Mouse (Mus musculus): ENCODE measurements around the gene Mdfic. TPM values are rescaled to one million over a fixed set of nuclear protein-coding genes. Genes with fewer than 3 reads are reported as not detected.
"Not testable (repeated sequence)": the region's sequence is repeated elsewhere in the genome, so short reads cannot be mapped to it uniquely, and the experiment has no call there.

Mdfic gene
- 6.0 and 8.2 TPM in 2 replicates for polyA plus RNA-seq (2012; rRNA removed)

- 2% methylated on average over 16 of the region's 16 CpGs for WGBS
These were observed at the start of gene Mdfic for GRCm38 (mm10) chr6:15720461-15720817. Mdfic (plus strand) TSS chr6:15720661.

GRCm38 (mm10) chr6:15671364-15671763 is 49.1 kb upstream of the Mdfic start:
- no peak overlapping the region for H3K4me3 ChIP-seq (ENCODE audit: extremely low read depth, insufficient read depth, insufficient read length)
- H3K4me1 ChIP-seq (ENCODE audit: control insufficient read depth, insufficient read depth, insufficient read length) = 0 out of 2 replicates have a peak, but pooled peaks cover 2% of the 10 kb centered on the region
- no peak for DNase-seq (ENCODE audit: low read depth in 1 of 2, low spot score in 2 of 2)
- H3K27ac ChIP-seq (ENCODE audit: insufficient read depth, low read length) = no peak overlapping the region
- TF ChIP-seq CTCF (IDR thresholded peaks at IDR 0.05; ENCODE audit: extremely low read depth, insufficient read depth, insufficient read length, insufficient replicate concordance) = no peak
- no peak for TF ChIP-seq POLR2A (IDR thresholded peaks at IDR 0.05; ENCODE audit: low read depth, low read length)
- no peaks in the 10 kb centered on the region for H3K27me3 ChIP-seq (ENCODE audit: control insufficient read depth, insufficient read depth, low read length)
- H3K36me3 ChIP-seq (ENCODE audit: control insufficient read depth, insufficient read depth, low read length) = no peaks in the 10 kb centered on the region

More at GRCm38 (mm10) chr6:15720461-15720817, at the start of gene Mdfic:
- no peaks in the 10 kb centered on the region for H3K36me3 ChIP-seq (ENCODE audit: control insufficient read depth, insufficient read depth, low read length)
- peak within 1 kb of the TSS; percentile 73 for H3K4me3 ChIP-seq (ENCODE audit: extremely low read depth, insufficient read depth, insufficient read length)
- TF ChIP-seq POLR2A (IDR thresholded peaks at IDR 0.05; ENCODE audit: low read depth, low read length) = no peak
- no peak for TF ChIP-seq CTCF (IDR thresholded peaks at IDR 0.05; ENCODE audit: extremely low read depth, insufficient read depth, insufficient read length, insufficient replicate concordance)
- no peaks in the 10 kb centered on the region for H3K27me3 ChIP-seq (ENCODE audit: control insufficient read depth, insufficient read depth, low read length)
- no peaks in the 10 kb centered on the region; the same call in 1 of the 2 replicates for H3K4me1 ChIP-seq (ENCODE audit: control insufficient read depth, insufficient read depth, insufficient read length)
- peak within 1 kb of the TSS; percentile 75 for H3K27ac ChIP-seq (ENCODE audit: insufficient read depth, low read length)
- peak in 1 of 2 experiments; percentile 36 for DNase-seq (ENCODE audit: low read depth in 1 of 2, low spot score in 2 of 2)

GRCm38 (mm10) chr6:15710080-15710479 is 10.4 kb upstream of the Mdfic start:
- Histone ChIP-seq H3K4me1 (ENCODE audit: control insufficient read depth, insufficient read depth, insufficient read length) (no peaks in the 10 kb centered on the region), H3K27ac (ENCODE audit: insufficient read depth, low read length) (no peak overlapping the region), H3K36me3 (ENCODE audit: control insufficient read depth, insufficient read depth, low read length) (no peaks in the 10 kb centered on the region), H3K27me3 (ENCODE audit: control insufficient read depth, insufficient read depth, low read length) (no peaks in the 10 kb centered on the region), H3K4me3 (ENCODE audit: extremely low read depth, insufficient read depth, insufficient read length) (no peak overlapping the region)
- no peak for TF ChIP-seq CTCF (IDR thresholded peaks at IDR 0.05; ENCODE audit: extremely low read depth, insufficient read depth, insufficient read length, insufficient replicate concordance)
- TF ChIP-seq POLR2A (IDR thresholded peaks at IDR 0.05; ENCODE audit: low read depth, low read length) = no peak
- no peak for DNase-seq (ENCODE audit: low read depth in 1 of 2, low spot score in 2 of 2)
- 94% methylated on average over 4 of the region's 4 CpGs for WGBS

GRCm38 (mm10) chr6:15710706-15711105 is 9.8 kb upstream of the Mdfic start:
- H3K4me3 ChIP-seq (ENCODE audit: extremely low read depth, insufficient read depth, insufficient read length) = no peak overlapping the region
- WGBS = 82% methylated on average over 7 of the region's 7 CpGs
- TF ChIP-seq POLR2A (IDR thresholded peaks at IDR 0.05; ENCODE audit: low read depth, low read length) = no peak
- no peak for TF ChIP-seq CTCF (IDR thresholded peaks at IDR 0.05; ENCODE audit: extremely low read depth, insufficient read depth, insufficient read length, insufficient replicate concordance)
- no peak overlapping the region for H3K27ac ChIP-seq (ENCODE audit: insufficient read depth, low read length)
- no peaks in the 10 kb centered on the region for H3K36me3 ChIP-seq (ENCODE audit: control insufficient read depth, insufficient read depth, low read length)
- H3K4me1 ChIP-seq (ENCODE audit: control insufficient read depth, insufficient read depth, insufficient read length) = peaks cover 2% of the 10 kb centered on the region; the same call in 1 of the 2 replicates
- no peak for DNase-seq (ENCODE audit: low read depth in 1 of 2, low spot score in 2 of 2)
- H3K27me3 ChIP-seq (ENCODE audit: control insufficient read depth, insufficient read depth, low read length) = no peaks in the 10 kb centered on the region

GRCm38 (mm10) chr6:15712860-15713385 is 7.5 kb upstream of the Mdfic start:
- H3K27me3 ChIP-seq (ENCODE audit: control insufficient read depth, insufficient read depth, low read length) = no peaks in the 10 kb centered on the region
- no peak overlapping the region for H3K27ac ChIP-seq (ENCODE audit: insufficient read depth, low read length)
- DNase-seq (ENCODE audit: low read depth in 1 of 2, low spot score in 2 of 2) = no peak
- WGBS = 90% methylated on average over 2 of the region's 2 CpGs
- TF ChIP-seq CTCF (IDR thresholded peaks at IDR 0.05; ENCODE audit: extremely low read depth, insufficient read depth, insufficient read length, insufficient replicate concordance) = no peak
- TF ChIP-seq POLR2A (IDR thresholded peaks at IDR 0.05; ENCODE audit: low read depth, low read length) = no peak
- no peak overlapping the region for H3K4me3 ChIP-seq (ENCODE audit: extremely low read depth, insufficient read depth, insufficient read length)
- peaks cover 2% of the 10 kb centered on the region; the same call in 1 of the 2 replicates for H3K4me1 ChIP-seq (ENCODE audit: control insufficient read depth, insufficient read depth, insufficient read length)
- no peaks in the 10 kb centered on the region for H3K36me3 ChIP-seq (ENCODE audit: control insufficient read depth, insufficient read depth, low read length)

- not testable (repeated sequence) for H3K27me3 ChIP-seq (ENCODE audit: control insufficient read depth, insufficient read depth, low read length); H3K4me1 ChIP-seq (ENCODE audit: control insufficient read depth, insufficient read depth, insufficient read length); H3K27ac ChIP-seq (ENCODE audit: insufficient read depth, low read length); H3K36me3 ChIP-seq (ENCODE audit: control insufficient read depth, insufficient read depth, low read length); H3K4me3 ChIP-seq (ENCODE audit: extremely low read depth, insufficient read depth, insufficient read length); DNase-seq (ENCODE audit: low read depth in 1 of 2, low spot score in 2 of 2)
- 89% methylated on average over 1 of the region's 1 CpGs for WGBS
These were observed 6.4 kb upstream of the Mdfic start for GRCm38 (mm10) chr6:15714036-15714435.

GRCm38 (mm10) chr6:15714996-15715844 is 5.2 kb upstream of the Mdfic start:
- DNase-seq (ENCODE audit: low read depth in 1 of 2, low spot score in 2 of 2) = no peak
- WGBS = 65% methylated on average over 2 of the region's 2 CpGs
- TF ChIP-seq CTCF (IDR thresholded peaks at IDR 0.05; ENCODE audit: extremely low read depth, insufficient read depth, insufficient read length, insufficient replicate concordance) (no peak), POLR2A (IDR thresholded peaks at IDR 0.05; ENCODE audit: low read depth, low read length) (no peak)
- Histone ChIP-seq H3K27ac (ENCODE audit: insufficient read depth, low read length) (no peak overlapping the region), H3K4me1 (ENCODE audit: control insufficient read depth, insufficient read depth, insufficient read length) (peaks cover 2% of the 10 kb centered on the region; the same call in 1 of the 2 replicates), H3K27me3 (ENCODE audit: control insufficient read depth, insufficient read depth, low read length) (no peaks in the 10 kb centered on the region), H3K4me3 (ENCODE audit: extremely low read depth, insufficient read depth, insufficient read length) (no peak overlapping the region), H3K36me3 (ENCODE audit: control insufficient read depth, insufficient read depth, low read length) (no peaks in the 10 kb centered on the region)
